Mouse (Mus musculus): Measurements from ENCODE around the gene Gm21725. TPM values are rescaled to one million over a fixed set of nuclear protein-coding genes. Genes with fewer than 3 reads are reported as not detected.

Gm21725 gene
- polyA plus RNA-seq (2021; fragmentation: Nextera tagmentation): not detected in 2 replicates
- long read RNA-seq, experiment 1: 0 reads
- long read RNA-seq, experiment 2: 0 reads

DNA sequence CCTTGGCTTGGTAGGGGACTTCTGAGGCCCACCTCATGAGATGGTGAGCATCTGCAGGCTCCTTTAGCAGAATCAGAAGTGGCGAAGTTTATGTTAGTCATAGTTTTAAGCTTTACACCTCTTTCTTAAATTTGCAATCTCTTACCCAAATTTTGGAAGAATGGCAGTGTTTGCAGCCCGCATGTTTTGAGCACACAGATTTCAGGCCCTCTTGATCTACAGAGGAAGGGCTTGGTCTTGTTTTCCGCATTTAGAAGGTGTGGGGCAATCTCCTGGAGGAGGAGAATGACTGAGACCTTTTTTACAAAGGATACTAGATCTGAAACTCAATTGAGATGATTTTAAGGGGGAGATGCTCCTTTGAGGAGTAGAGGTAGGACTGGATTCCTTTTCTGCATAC lies at the start of gene Gm21725:
Gene Gm21725, minus strand, starts transcription at position 101 of the 400 bp plus-strand sequence.

Other genes starting within 250 kb of the Gm21725 start
- not detected in 2 replicates for gene Gm21891, start 215.6 kb downstream of the Gm21725 start, polyA plus RNA-seq (2021; fragmentation: Nextera tagmentation)
- not detected in 2 replicates for gene Gm21425, start 187.1 kb downstream of the Gm21725 start, polyA plus RNA-seq (2021; fragmentation: Nextera tagmentation)
- not detected in 2 replicates for gene Gm21828, start 125.1 kb downstream of the Gm21725 start, polyA plus RNA-seq (2021; fragmentation: Nextera tagmentation)
- gene Gm21440, start 96.7 kb downstream of the Gm21725 start, polyA plus RNA-seq (2021; fragmentation: Nextera tagmentation): not detected in 2 replicates
- gene Gm21454, start 96.6 kb downstream of the Gm21725 start, polyA plus RNA-seq (2021; fragmentation: Nextera tagmentation): not detected in 2 replicates
- gene Gm21866, start 116.5 kb upstream of the Gm21725 start, polyA plus RNA-seq (2021; fragmentation: Nextera tagmentation): not detected in 2 replicates
- not detected in 2 replicates for gene Gm20773, start 145.0 kb upstream of the Gm21725 start, polyA plus RNA-seq (2021; fragmentation: Nextera tagmentation)

Measured in layer of hippocampus, adult 6 months (tissue).